Mouse (Mus musculus): Measurements from ENCODE around the gene Pirb. TPM values are rescaled to one million over a fixed set of nuclear protein-coding genes. Genes with fewer than 3 reads are reported as not detected.
A peak's percentile ranks its signal among the peaks of the same experiment; 100 is the strongest.

Gene Pirb
- total RNA-seq, 1 experiment from 2014 or later: 1.7 TPM

DNA sequence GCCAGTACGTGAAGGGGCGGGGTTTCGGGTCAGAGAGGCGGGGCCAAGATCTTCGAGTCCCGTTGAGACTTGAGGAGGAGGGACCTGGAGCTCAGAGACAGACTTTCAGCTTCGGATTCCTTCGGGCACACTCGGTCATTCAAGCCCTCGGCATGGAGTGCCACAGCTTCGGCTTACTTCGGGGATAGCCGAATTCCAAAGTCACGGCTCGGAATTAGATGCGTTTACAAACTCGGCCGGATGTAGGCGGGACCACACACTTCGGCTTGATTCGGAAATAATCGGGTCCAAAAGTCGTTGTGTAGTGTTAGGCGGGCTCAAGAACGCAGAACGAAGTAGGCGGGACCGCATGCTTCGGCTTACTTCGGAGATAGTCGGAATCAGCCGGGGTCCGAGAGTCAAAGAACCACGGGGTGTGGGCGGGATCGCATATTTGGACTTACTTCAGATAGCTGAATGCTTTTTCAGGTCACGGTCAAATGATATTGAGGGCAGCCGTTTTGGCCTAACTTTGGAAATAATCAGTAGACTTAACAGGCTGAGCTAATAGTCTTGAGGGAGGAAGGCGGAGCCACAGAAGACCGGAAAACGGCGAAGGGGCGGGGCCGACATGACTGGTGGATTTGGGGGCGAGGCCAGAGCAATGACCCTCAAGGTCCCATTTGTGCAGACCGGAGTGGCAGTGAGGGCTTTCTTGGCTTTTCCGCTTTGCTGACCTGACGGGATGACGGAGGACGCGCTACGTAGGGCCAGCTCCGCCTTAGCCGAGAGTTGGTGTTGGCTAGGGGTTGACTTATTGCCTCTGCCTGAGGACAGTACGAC is 27.0 kb downstream of the Pirb start, which contains the start of gene Mboat7:
TSS of gene Mboat7 (minus strand) at position 537 of the 822 bp plus-strand sequence.
- ATAC-seq (replicated peaks; ENCODE audit: low read depth, poor library complexity, severe bottlenecking): peak; percentile 69

DNA sequence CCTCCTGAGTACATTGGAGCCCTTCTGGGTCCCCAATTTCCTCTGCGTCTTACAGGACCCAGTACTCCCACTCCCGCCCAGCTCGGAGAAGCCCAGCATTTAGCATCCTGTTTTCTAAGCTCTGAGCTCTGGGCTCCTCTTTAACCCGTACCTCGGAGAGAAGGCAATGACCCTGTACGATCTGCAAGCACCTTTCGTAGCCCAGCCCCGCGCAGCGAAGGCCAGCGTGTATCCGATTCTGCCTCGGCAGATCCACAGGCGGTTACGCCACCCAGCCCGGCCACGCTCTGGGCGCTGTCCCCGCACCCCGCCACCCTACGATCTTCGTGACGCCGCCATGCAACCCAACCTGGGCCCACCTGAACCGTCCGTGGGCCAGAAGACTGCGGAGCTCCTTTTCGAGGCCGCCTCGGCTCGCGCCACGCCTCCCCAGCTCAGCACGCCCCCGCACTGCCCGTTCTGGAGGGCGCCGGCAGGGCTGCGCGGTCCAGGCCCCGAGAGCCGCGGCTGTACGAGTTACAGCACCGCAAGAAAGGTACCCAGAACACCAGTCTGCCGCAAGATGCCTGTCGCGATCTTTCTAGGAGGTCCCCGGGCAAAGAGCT is 27.7 kb downstream of the Pirb start, which contains the start of gene Tsen34:
TSS of gene Tsen34 (plus strand) at position 482 of the 605 bp plus-strand sequence.
- no peak for ATAC-seq (replicated peaks; ENCODE audit: low read depth, poor library complexity, severe bottlenecking)

DNA sequence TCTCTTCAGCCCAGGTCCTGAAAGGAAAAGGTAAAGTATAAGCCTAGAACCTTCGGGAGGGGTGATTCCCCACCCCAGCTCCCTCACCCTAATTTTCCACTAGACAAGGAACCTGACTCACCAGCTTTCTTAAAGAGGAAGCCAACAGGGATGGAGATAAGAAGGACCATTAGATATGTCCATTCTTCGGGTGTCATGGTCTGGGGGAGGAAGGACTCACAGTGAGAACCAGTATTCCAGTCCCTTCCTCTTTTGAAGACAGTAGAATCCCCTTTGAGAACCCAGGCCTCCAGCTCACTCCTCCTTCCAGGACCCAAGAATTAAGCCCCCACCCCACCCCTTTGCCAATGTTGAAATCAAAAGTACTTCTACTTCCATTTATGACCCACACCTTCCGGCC is 28.3 kb downstream of the Pirb start:
- no peak for ATAC-seq (replicated peaks; ENCODE audit: low read depth, poor library complexity, severe bottlenecking)

DNA sequence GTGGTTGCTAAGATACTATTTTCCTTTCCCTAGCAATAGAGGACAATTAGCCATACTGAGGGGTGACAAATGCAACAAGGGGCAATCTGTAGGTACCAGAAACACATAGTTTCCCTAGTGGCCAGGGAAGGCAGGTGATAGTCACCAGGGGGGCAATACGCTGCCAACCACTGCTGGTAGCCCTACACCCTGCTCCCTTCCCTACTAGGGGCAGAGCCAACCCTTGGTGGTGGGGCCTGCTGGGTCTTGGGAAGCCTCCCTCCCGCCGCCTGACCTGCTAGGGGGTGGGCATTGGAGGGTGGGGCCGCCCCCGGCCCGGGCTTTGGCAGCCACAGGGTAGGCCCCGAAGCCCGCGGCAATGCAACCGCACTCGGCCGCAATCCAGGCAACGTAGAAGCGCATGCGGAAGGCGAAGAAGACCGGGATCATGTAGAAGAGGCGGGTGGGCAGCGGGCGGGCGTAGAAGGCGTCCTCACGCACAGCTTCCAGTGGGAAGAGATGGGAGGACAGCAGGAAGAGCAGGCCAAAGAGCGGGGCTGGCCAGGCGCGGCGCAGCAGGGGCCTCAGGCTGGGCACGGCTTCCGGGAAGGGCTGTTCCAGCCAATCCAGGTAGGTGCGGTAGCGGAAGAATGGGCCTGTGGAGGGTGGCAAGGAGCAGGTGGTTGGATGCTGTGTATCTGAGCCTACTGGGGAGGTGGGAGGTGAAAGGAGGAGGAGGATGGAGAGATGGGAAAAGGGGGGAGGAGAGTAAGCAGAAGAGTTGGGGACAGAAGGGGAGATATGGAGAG is 34.6 kb downstream of the Pirb start:
- ATAC-seq (replicated peaks; ENCODE audit: low read depth, poor library complexity, severe bottlenecking): no peak

DNA sequence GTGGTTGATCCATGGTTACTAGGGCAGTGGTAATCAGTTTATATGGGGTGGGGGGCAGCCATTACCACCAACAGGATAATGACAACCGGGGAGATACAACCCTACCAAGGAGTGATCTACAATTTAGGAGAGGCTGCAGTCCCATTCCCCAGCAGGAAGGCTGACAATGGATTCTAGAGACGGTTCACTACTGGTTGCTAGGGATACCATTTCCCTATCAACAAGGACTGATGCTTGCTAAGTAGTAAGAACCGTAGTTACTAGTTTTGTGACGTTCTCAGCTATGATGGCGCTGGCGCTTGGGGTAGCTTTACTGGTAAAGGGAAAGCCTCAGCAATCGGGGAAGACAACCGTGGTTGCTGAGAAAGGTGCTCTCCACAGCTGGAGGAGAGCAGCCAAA is 35.5 kb downstream of the Pirb start:
- ATAC-seq (replicated peaks; ENCODE audit: low read depth, poor library complexity, severe bottlenecking): no peak

DNA sequence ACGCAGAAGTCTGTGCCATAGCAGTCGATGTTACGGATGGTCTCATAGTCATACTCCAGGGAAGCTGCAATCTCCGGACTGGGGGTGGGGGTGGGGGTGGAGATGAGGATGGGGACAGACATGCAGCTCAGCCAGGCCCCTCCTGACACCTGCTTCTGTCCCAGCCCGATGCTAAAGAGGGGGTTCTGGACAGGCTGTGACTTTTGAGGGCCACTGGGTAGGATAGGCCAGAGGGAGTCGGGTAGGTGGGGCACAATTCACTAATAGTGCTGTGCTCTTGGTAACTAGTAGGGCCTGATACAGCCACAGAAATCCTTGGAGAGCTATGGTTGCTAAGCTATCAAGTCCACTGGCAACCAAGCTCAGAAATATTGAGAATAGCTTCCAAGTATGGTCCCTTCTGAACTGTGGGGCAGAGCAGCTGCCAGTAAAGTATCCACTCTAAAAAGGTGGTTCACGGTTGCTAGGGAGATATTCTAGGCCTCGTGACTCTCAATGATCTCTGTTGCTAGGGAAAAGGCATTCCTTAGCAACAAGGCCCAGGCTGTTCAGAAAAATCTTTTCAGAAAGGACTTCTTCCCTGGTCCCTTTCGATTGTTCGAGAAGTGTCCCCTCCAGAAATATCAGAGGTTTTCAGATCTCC is 36.2 kb downstream of the Pirb start:
- ATAC-seq (replicated peaks; ENCODE audit: low read depth, poor library complexity, severe bottlenecking): no peak

DNA sequence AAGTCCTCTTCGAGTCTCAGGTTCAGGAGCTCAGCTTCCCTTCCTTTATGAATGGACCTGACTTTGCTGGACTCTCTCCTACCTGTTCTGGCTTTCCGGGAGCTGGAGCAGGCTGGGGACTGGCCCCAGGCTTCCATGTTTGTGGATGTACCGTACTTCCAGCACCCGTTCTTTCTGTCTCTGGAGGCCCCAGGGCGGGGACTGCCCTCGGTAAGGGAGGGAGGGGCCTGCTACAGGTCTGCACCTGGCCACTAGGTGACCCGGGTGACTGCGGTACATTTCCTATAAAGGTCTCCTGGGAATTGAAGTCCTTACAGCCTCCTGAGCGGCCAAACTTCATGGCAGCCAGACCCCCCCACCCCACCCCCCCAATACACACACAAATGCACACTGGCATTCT is 42.8 kb downstream of the Pirb start, which contains the start of gene Tmc4:
TSS of gene Tmc4 (minus strand) at position 212 of the 400 bp plus-strand sequence.
- ATAC-seq (replicated peaks; ENCODE audit: low read depth, poor library complexity, severe bottlenecking): no peak

DNA sequence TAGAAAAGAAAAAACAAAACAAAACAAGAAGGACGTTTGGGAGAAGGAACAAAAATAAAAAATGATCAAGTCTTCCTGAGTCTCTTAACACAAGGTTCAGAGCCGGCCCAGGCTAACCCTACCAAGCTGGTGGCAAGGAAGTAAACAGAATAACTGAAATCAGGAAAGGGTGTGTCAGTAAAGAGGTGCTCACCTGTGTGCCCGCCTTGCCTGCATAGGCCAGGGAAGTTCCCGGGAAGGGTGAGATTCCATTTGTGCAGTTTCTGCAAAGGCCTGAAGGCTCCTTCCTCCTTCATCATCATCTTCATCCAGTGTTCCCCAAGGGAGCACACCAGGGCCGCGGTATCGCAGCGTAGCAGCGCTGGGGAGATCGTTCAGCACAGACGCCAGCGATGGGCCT is 43.8 kb downstream of the Pirb start:
- ATAC-seq (replicated peaks; ENCODE audit: low read depth, poor library complexity, severe bottlenecking): no peak

DNA sequence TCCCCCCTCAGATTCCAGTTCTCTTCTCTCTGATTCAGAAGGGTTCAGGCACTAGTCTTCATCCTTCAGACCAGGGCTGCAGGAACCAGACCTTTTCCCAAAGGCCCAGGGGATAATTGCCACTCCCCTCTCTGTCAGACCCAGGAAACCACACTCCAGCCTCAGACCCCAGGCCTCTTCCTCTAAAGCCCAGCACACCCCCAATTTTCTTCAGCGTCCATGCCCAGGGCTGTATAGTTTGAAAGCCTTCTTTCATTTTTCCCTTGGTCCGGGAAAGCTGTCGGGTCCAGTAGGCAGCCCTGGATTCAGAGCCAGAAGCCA is 45.0 kb downstream of the Pirb start:
- ATAC-seq (replicated peaks; ENCODE audit: low read depth, poor library complexity, severe bottlenecking): peak; percentile 67

DNA sequence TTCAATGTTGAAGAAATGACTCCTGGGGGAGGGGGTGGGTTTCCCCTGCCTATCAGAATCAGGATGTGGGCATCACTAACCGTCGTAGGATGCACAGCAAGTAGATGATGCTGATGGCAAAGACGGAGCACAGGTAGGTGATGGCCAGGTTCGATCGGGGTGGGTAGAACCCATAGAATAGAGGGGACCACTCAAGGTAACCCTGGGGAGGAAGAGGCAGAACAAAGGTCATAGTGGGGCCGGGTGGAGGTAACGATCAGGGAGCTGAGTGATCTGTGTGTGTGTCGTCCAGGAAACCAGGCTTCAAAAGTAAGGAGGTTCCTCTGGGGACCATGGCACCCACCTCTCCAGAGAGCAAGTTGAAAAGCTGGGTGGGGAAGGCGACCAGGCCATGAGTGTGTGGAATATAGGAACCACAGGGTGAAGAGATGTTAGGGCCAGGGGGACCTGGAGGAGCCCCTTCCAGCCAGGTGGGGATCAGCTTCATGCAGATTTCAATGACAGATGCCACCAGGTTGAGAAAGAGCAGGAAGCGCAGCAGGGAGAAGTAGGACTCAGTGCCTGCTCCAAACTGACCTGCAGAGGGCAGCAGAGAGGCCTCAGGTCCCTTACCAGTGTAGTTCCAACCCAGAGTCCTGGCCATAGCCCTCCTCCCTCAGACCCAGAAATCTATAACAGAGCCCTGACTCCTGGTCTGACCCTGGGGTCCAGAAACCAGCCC is 45.5 kb downstream of the Pirb start:
- peak; percentile 99 for ATAC-seq (replicated peaks; ENCODE audit: low read depth, poor library complexity, severe bottlenecking)

DNA sequence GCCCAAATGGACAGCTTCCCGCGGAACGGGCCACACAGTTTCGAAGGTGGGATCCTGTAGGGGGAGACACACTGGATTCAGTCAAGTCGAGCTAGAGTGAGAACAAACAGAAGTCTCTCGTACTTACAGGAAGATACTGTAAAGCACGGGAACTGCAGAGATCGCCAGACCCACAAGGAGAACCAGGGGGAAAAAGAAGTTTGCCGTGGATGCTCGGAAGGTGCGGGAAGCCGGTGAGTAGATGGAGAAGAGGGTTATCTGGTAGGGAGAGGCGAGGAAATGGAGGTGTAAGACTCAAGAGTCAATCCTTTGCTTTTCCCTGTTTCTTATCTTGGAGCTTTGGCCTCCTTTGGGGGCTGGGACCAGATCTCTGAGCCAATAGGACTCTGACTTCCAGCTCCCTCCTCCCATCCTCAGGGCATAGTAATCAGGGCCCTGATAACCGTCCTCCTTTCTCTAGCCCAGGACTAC is 53.2 kb downstream of the Pirb start:
- ATAC-seq (replicated peaks; ENCODE audit: low read depth, poor library complexity, severe bottlenecking): peak; percentile 16; the same call in 1 of the 2 replicates

DNA sequence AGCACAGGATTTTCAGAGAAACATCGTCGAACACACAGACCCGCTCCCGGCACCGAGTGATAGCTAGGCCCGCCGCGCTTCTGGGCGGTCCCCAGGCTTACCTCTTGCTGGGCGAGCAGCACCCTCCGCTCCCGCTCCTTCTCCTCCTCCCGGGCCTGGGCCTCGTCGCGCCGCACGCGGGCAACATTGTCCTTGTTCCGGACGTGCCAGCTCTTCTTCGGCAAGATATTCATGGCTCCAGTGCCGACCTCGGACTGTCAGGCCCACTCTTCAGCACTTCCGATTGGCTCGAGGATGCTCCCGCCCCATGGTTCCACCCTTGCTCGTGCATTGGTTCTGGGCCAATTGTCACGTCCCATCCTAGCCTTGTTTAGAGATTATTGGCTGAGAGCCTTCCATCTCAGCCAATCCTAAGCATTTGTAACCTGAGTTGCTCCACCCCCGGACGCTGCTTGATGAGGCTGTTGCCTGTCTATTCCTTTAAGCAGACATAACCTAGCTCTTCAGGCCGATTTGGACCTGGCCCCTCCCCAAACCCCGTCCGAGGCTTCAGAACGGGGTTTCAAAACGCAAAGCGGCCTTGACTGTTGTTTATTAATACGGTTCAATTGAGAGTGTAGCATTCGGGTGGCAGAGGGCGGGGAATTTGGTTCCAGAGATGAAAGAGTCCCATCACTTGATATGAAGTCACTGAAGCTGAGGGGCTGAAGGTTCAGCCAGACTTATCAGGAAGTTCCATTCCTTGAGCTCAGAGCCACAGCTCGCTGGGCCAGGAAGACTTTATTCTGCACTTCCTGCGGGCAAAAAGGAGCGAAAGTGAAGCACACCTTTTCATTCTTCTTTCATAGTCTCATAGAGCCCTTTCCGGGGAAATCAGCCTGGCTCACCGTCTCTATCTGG is 54.7 kb downstream of the Pirb start, which contains the start of gene Leng1:
TSS of gene Leng1 (minus strand) at position 626 of the 900 bp plus-strand sequence.
- peak; percentile 94 for ATAC-seq (replicated peaks; ENCODE audit: low read depth, poor library complexity, severe bottlenecking)

DNA sequence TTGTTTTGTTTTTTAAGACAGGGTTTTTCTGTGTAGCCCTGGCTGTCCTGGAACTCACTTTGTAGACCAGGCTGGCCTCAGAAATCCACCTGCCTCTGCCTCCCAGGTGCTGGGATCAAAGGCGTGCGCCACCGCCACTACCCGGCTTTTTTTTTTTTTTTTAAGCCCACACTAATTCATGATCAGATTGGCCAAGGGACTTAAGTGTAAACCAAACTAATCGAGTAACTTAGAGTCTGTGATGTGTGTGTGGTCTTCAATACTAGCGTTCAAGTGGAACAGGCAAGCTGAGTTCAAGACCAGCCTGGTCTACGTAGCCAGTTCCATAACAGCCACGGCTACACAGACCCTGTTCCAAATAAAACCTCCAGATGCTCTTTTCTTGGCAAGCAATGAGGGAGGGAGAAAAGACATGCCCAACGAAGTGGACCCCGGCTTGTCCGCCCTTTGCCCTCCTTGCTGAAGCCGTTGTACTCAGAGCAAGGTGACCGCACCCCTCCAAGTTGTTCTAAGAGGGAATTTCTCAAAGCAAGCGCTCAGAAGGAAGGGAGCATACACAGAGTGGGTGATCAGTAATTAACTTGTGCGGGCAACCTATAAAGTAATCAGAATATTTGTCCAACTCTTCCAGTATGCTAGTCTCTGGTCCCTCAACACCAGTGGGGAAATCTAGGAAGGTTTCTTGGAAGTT is 55.5 kb downstream of the Pirb start:
- no peak for ATAC-seq (replicated peaks; ENCODE audit: low read depth, poor library complexity, severe bottlenecking)

Other genes with a start within 250 kb of the Pirb start
- not detected in 2 replicates for gene Tarm1, start 217.8 kb downstream of the Pirb start, total RNA-seq (2017)
- gene Oscar, start 104.2 kb downstream of the Pirb start, total RNA-seq (2017): not detected in 2 replicates
- gene Ndufa3, start 103.0 kb downstream of the Pirb start, total RNA-seq (2017): 132 and 142 TPM in 2 replicates
- gene Tfpt, start 90.5 kb downstream of the Pirb start, total RNA-seq (2017): 30.3 and 32.8 TPM in 2 replicates
- 103 and 108 TPM in 2 replicates for gene Prpf31, start 90.4 kb downstream of the Pirb start, total RNA-seq (2017)
- gene Cnot3, start 75.1 kb downstream of the Pirb start, total RNA-seq (2017): 22.7 and 48.4 TPM in 2 replicates
- gene Leng1, start 54.6 kb downstream of the Pirb start, total RNA-seq (2017): 12.4 and 13.9 TPM in 2 replicates
- gene Tmc4, start 42.8 kb downstream of the Pirb start, total RNA-seq (2017): 2.8 and 3.5 TPM in 2 replicates
- 22.9 and 29.2 TPM in 2 replicates for gene Tsen34, start 27.5 kb downstream of the Pirb start, total RNA-seq (2017)
- 23.5 and 37.0 TPM in 2 replicates for gene Mboat7, start 26.9 kb downstream of the Pirb start, total RNA-seq (2017)
- gene Rps9, start 16.4 kb downstream of the Pirb start, total RNA-seq (2017): 1,976 and 2,051 TPM in 2 replicates
- gene Gm15448, start 105.3 kb upstream of the Pirb start, total RNA-seq (2017): 0.53 TPM in 1 of 2 replicates, not detected in the other
- 0.05 and 0.64 TPM in 2 replicates for gene Pira2, start 124.7 kb upstream of the Pirb start, total RNA-seq (2017)
- 0.64 TPM in 1 of 2 replicates, not detected in the other for gene Gm14548, start 177.7 kb upstream of the Pirb start, total RNA-seq (2017)
- gene Lilra6, start 195.1 kb upstream of the Pirb start, total RNA-seq (2017): 0.37 TPM in 1 of 2 replicates, not detected in the other

All from common myeloid progenitor, adult 5-6 weeks (primary cell).